Mouse (Mus musculus) bone marrow macrophage, adult 2 months (primary cell): ENCODE results near the gene Pi4k2b. TPM values are rescaled to one million over a fixed set of nuclear protein-coding genes. Genes with fewer than 3 reads are reported as not detected.
"Not testable (repeated sequence)": the region's sequence is repeated elsewhere in the genome, so short reads cannot be mapped to it uniquely, and the experiment has no call there.

Experiments used
- H3K27ac ChIP-seq: 2 replicates; pipeline ENCODE4 v1.5.1; 2012; ENCODE audit warnings: low read depth, low read length; ENCODE audit not compliant: insufficient read depth
- H3K4me1 ChIP-seq: 2 replicates; pipeline ENCODE4 v1.6.1; 2012; ENCODE audit warnings: low read length; ENCODE audit not compliant: control insufficient read depth, insufficient read depth
- H3K4me3 ChIP-seq: 2 replicates; pipeline ENCODE4 v1.5.1; 2012; ENCODE audit warnings: mild to moderate bottlenecking, low read length, moderate library complexity; ENCODE audit not compliant: insufficient read depth
- CTCF ChIP-seq: IDR thresholded peaks from 2 replicates; pipeline ENCODE4 v1.5.1; 2012; ENCODE audit warnings: low read depth, mild to moderate bottlenecking, low read length, moderate library complexity
- POLR2A ChIP-seq: IDR thresholded peaks from 2 replicates; pipeline ENCODE4 v1.6.1; 2012; ENCODE audit warnings: mild to moderate bottlenecking, low read depth, low read length, borderline replicate concordance
- polyA plus RNA-seq: library from polyadenylated mRNA; stranded (reverse); fragments of >200 nt; gene quantifications from 2 replicates; pipeline ENCODE4 v1.2.4, GENCODE M21; 2012; ENCODE audit not compliant: missing spikeins, insufficient read depth, insufficient read length

Pi4k2b gene
- 11.0 and 11.7 TPM in 2 replicates for polyA plus RNA-seq

- Histone ChIP-seq H3K27ac (0 out of 2 replicates have a peak within 1 kb of the TSS, but pooled peaks have one; percentile 10), H3K4me3 (peak within 1 kb of the TSS; percentile 95), H3K4me1 (peaks cover 6% of the 10 kb centered on the region; the same call in 1 of the 2 replicates)
- TF ChIP-seq POLR2A (no peak), CTCF (no peak)
Observed at GRCm38 (mm10) chr5:52741391-52742111, at the start of gene Pi4k2b. Gene Pi4k2b, plus strand, starts transcription at chr5:52741574.

GRCm38 (mm10) chr5:52697291-52697690 lies 44.1 kb upstream of the Pi4k2b start:
- H3K27ac ChIP-seq: no peak overlapping the region
- TF ChIP-seq CTCF (no peak), POLR2A (no peak)
- H3K4me1 ChIP-seq: no peaks in the 10 kb centered on the region
- no peak overlapping the region for H3K4me3 ChIP-seq

- not testable (repeated sequence) for H3K27ac ChIP-seq, H3K4me3 ChIP-seq, H3K4me1 ChIP-seq
Observed at GRCm38 (mm10) chr5:52697882-52698440, 43.4 kb upstream of the Pi4k2b start.

- Histone ChIP-seq H3K27ac (no peak overlapping the region), H3K4me1 (no peaks in the 10 kb centered on the region), H3K4me3 (no peak overlapping the region)
- no peak for TF ChIP-seq POLR2A
- no peak for TF ChIP-seq CTCF
Observed at GRCm38 (mm10) chr5:52704562-52704961, 36.8 kb upstream of the Pi4k2b start.

- TF ChIP-seq CTCF: no peak
- TF ChIP-seq POLR2A: no peak
- H3K27ac ChIP-seq: no peak overlapping the region
- no peaks in the 10 kb centered on the region for H3K4me1 ChIP-seq
- no peak overlapping the region for H3K4me3 ChIP-seq
Observed at GRCm38 (mm10) chr5:52712704-52713103, 28.7 kb upstream of the Pi4k2b start.

- TF ChIP-seq POLR2A (no peak), CTCF (no peak)
- no peaks in the 10 kb centered on the region for H3K4me1 ChIP-seq
- no peak overlapping the region for H3K4me3 ChIP-seq
- H3K27ac ChIP-seq: no peak overlapping the region
Observed at GRCm38 (mm10) chr5:52716742-52717448, 24.5 kb upstream of the Pi4k2b start.

GRCm38 (mm10) chr5:52721003-52721402 lies 20.4 kb upstream of the Pi4k2b start:
- Histone ChIP-seq H3K4me1 (no peaks in the 10 kb centered on the region), H3K4me3 (no peak overlapping the region), H3K27ac (no peak overlapping the region)
- TF ChIP-seq POLR2A (no peak), CTCF (no peak)

- TF ChIP-seq POLR2A (no peak), CTCF (no peak)
- H3K4me3 ChIP-seq: no peak overlapping the region
- no peaks in the 10 kb centered on the region for H3K4me1 ChIP-seq
- no peak overlapping the region for H3K27ac ChIP-seq
Observed at GRCm38 (mm10) chr5:52727747-52728146, 13.6 kb upstream of the Pi4k2b start.

GRCm38 (mm10) chr5:52732811-52733210 lies 8.6 kb upstream of the Pi4k2b start:
- H3K27ac ChIP-seq: no peak overlapping the region
- H3K4me1 ChIP-seq: 0 out of 2 replicates have a peak, but pooled peaks cover 2% of the 10 kb centered on the region
- no peak overlapping the region for H3K4me3 ChIP-seq
- TF ChIP-seq CTCF: no peak
- TF ChIP-seq POLR2A: no peak

GRCm38 (mm10) chr5:52736046-52736445 lies 5.3 kb upstream of the Pi4k2b start:
- no peak overlapping the region for H3K4me3 ChIP-seq
- H3K27ac ChIP-seq: no peak overlapping the region
- H3K4me1 ChIP-seq: 0 out of 2 replicates have a peak, but pooled peaks cover 2% of the 10 kb centered on the region
- no peak for TF ChIP-seq CTCF
- no peak for TF ChIP-seq POLR2A
